Mouse (Mus musculus) stomach, embryonic 14.5 days (tissue): ENCODE measurements at regions not wholly inside any gene's neighbourhood (a gene's known extent, or its start where the extent isn't known, plus 50 kb on each side); places are given as distances from the start of the nearest gene placed in this dataset.

Experiments
- ATAC-seq: fragments of 200-750 bp; cut with Nextera tagmentation; 2 replicates; pipeline ENCODE4 v1.8.0; 2017; ENCODE audit warnings: low read depth, moderate TSS enrichment; ENCODE audit not compliant: insufficient number of reproducible peaks, insufficient read depth, low FRiP score
- H3K27ac ChIP-seq: fragments of 300-500 bp; sonication (generic); 2 replicates; pipeline ENCODE4 v1.5.1; 2014; ENCODE audit warnings: mild to moderate bottlenecking, low read length, moderate library complexity, mixed read lengths
- H3K27me3 ChIP-seq: fragments of 300-500 bp; sonication (generic); 2 replicates; pipeline ENCODE4 v1.6.1; 2014; ENCODE audit warnings: low read length, control low read depth, mixed read lengths; ENCODE audit not compliant: control insufficient read depth, insufficient read depth
- H3K36me3 ChIP-seq: fragments of 300-500 bp; sonication (generic); 2 replicates; pipeline ENCODE4 v1.6.1; 2014; ENCODE audit warnings: mild to moderate bottlenecking, control low read depth, low read length, moderate library complexity, mixed read lengths; ENCODE audit not compliant: control insufficient read depth, insufficient read depth
- H3K4me1 ChIP-seq: fragments of 300-500 bp; sonication (generic); 2 replicates; pipeline ENCODE4 v1.6.1; 2014; ENCODE audit warnings: low read length, control low read depth, mixed read lengths; ENCODE audit not compliant: control insufficient read depth, insufficient read depth
- H3K4me2 ChIP-seq: fragments of 300-500 bp; sonication (generic); replicated peaks from 2 replicates; pipeline ENCODE4 v1.6.1; 2014; ENCODE audit warnings: low read depth, low read length, control low read depth
- H3K4me3 ChIP-seq: fragments of 300-500 bp; sonication (generic); 2 replicates; pipeline ENCODE4 v1.5.1; 2014; ENCODE audit warnings: low read depth, low read length, control low read depth
- H3K9ac ChIP-seq: fragments of 300-500 bp; sonication (generic); replicated peaks from 2 replicates; pipeline ENCODE4 v1.6.1; 2014; ENCODE audit warnings: low read depth, mild to moderate bottlenecking, control low read depth, low read length, moderate library complexity, mixed read lengths
- H3K9me3 ChIP-seq: fragments of 300-500 bp; sonication (generic); 2 replicates; pipeline ENCODE4 v1.6.1; 2016; ENCODE audit warnings: low read depth, low read length, control low read depth; ENCODE audit not compliant: control insufficient read depth
- WGBS: fragments of 180-500 bp; shearing (Covaris S2); extraction: QIAGEN DNeasy Blood & Tissue Kit; methylation state at CpG from one replicate; pipeline ENCODE4 v1.1.7; 2014; 5-methylcytosine and 5-hydroxymethylcytosine counted together

GRCm38 (mm10) chr17:16101548-16101947, 270.7 kb upstream of the Rgmb start:
- H3K9me3 ChIP-seq = no peaks in the 10 kb centered on the region
- no peak overlapping the region; the same call in 1 of the 2 replicates for H3K27ac ChIP-seq
- no peak overlapping the region for H3K9ac ChIP-seq
- no peaks in the 10 kb centered on the region for H3K36me3 ChIP-seq
- WGBS = 39% methylated on average over 2 of the region's 2 CpGs
- ATAC-seq = no peak
- H3K27me3 ChIP-seq = no peaks in the 10 kb centered on the region
- H3K4me2 ChIP-seq = no peak overlapping the region
- no peaks in the 10 kb centered on the region for H3K4me1 ChIP-seq
- no peak overlapping the region for H3K4me3 ChIP-seq

GRCm38 (mm10) chr17:16092952-16093351, 262.1 kb upstream of the Rgmb start:
- Histone ChIP-seq H3K27ac (no peak overlapping the region), H3K4me3 (no peak overlapping the region), H3K9ac (no peak overlapping the region), H3K4me1 (no peaks in the 10 kb centered on the region), H3K27me3 (no peaks in the 10 kb centered on the region), H3K9me3 (no peaks in the 10 kb centered on the region), H3K36me3 (no peaks in the 10 kb centered on the region), H3K4me2 (no peak overlapping the region)
- no peak for ATAC-seq
- WGBS = 80% methylated on average over 4 of the region's 4 CpGs

- Histone ChIP-seq H3K27ac (no peak overlapping the region), H3K9ac (no peak overlapping the region), H3K36me3 (no peaks in the 10 kb centered on the region), H3K27me3 (no peaks in the 10 kb centered on the region), H3K4me2 (no peak overlapping the region), H3K4me3 (no peak overlapping the region), H3K9me3 (no peaks in the 10 kb centered on the region), H3K4me1 (no peaks in the 10 kb centered on the region)
- no peak for ATAC-seq
- 82% methylated on average over 8 of the region's 8 CpGs for WGBS
Measured at GRCm38 (mm10) chr17:16089619-16090280, 258.9 kb upstream of the Rgmb start.

GRCm38 (mm10) chr17:16088879-16089618, 258.2 kb upstream of the Rgmb start:
- H3K9ac ChIP-seq = no peak overlapping the region

GRCm38 (mm10) chr17:16087046-16087445, 256.2 kb upstream of the Rgmb start:
- Histone ChIP-seq H3K27me3 (no peaks in the 10 kb centered on the region), H3K4me1 (no peaks in the 10 kb centered on the region), H3K36me3 (no peaks in the 10 kb centered on the region), H3K27ac (no peak overlapping the region), H3K9ac (no peak overlapping the region), H3K4me2 (no peak overlapping the region), H3K4me3 (no peak overlapping the region), H3K9me3 (no peaks in the 10 kb centered on the region)
- ATAC-seq = no peak
- WGBS = 75% methylated on average over 2 of the region's 2 CpGs

More at GRCm38 (mm10) chr17:16088879-16089618, 258.2 kb upstream of the Rgmb start:
- Histone ChIP-seq H3K27ac (no peak overlapping the region), H3K4me1 (no peaks in the 10 kb centered on the region), H3K36me3 (no peaks in the 10 kb centered on the region), H3K9me3 (no peaks in the 10 kb centered on the region), H3K4me3 (no peak overlapping the region), H3K27me3 (no peaks in the 10 kb centered on the region), H3K4me2 (no peak overlapping the region)
- WGBS = 66% methylated on average over 5 of the region's 5 CpGs
- ATAC-seq = no peak

DNA sequence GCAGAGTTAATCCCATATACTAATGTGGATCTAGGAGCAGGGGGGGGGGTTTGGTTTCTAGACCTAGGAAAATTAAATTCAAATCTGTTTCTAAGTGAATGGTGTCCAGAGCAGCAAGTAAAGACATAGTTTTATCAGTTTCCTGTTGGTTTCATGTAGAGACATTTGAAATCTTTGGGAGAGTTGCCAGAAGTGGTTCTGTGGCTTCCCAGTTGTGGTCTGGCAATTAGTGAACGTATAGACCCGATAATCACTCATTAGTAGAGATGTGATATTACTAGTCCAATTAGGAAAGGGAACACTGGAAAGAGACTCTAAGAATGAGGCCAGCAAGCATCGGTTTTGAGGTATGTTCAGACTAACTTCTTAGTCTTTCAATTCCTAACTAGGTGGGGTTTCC, 252.0 kb upstream of the Rgmb start:
- H3K9ac ChIP-seq = no peak overlapping the region
- no peaks in the 10 kb centered on the region for H3K36me3 ChIP-seq
- WGBS = 84% methylated on average over 3 of the region's 3 CpGs
- H3K4me1 ChIP-seq = no peaks in the 10 kb centered on the region
- no peaks in the 10 kb centered on the region for H3K9me3 ChIP-seq
- H3K4me3 ChIP-seq = no peak overlapping the region
- no peak overlapping the region for H3K4me2 ChIP-seq
- H3K27ac ChIP-seq = no peak overlapping the region
- no peaks in the 10 kb centered on the region for H3K27me3 ChIP-seq
- ATAC-seq = no peak

GRCm38 (mm10) chr17:16078549-16078948, 247.7 kb upstream of the Rgmb start:
- no peaks in the 10 kb centered on the region for H3K36me3 ChIP-seq
- H3K4me2 ChIP-seq = no peak overlapping the region
- H3K9ac ChIP-seq = no peak overlapping the region
- H3K9me3 ChIP-seq = no peaks in the 10 kb centered on the region
- no peaks in the 10 kb centered on the region for H3K27me3 ChIP-seq
- H3K4me1 ChIP-seq = no peaks in the 10 kb centered on the region
- ATAC-seq = no peak
- no peak overlapping the region for H3K4me3 ChIP-seq
- H3K27ac ChIP-seq = no peak overlapping the region
- WGBS = 78% methylated on average over 3 of the region's 3 CpGs

DNA sequence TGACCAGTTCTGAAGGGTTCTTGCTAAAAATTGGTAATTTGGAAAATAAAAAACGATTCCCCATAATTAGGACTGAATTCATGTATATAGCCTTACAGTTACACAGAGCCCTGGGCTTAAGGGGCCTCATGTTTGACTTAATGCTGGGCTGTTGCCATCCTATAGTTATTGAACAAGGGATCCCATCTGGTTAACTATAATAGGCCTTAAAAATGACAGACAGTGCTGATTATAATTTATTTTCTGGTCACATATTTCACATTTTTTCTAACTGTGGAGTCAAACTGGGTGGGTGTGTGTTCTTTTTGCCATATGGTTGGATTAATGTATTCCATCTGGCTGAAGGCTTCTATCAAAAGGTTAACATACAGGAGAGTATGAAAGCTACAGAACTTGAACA, 238.5 kb upstream of the Rgmb start:
- Histone ChIP-seq H3K9me3 (no peaks in the 10 kb centered on the region), H3K27me3 (no peaks in the 10 kb centered on the region), H3K27ac (no peak overlapping the region), H3K9ac (no peak overlapping the region), H3K4me1 (no peaks in the 10 kb centered on the region), H3K36me3 (no peaks in the 10 kb centered on the region), H3K4me2 (no peak overlapping the region), H3K4me3 (no peak overlapping the region)
- no peak for ATAC-seq
- 64% methylated on average over 1 of the region's 1 CpGs for WGBS
